Mouse (Mus musculus) olfactory bulb, adult 2 months (tissue): ENCODE measurements around the gene Upk1b. TPM values are rescaled to one million over a fixed set of nuclear protein-coding genes. Genes with fewer than 3 reads are reported as not detected.

Source experiments
- H3K27ac ChIP-seq: fragments of 200-500 bp; 2 replicates; pipeline ENCODE4 v1.5.1; 2012; ENCODE audit warnings: low read depth, low read length; ENCODE audit not compliant: insufficient read depth
- H3K4me1 ChIP-seq: fragments of 200-500 bp; 2 replicates; pipeline ENCODE4 v1.6.1; 2012; ENCODE audit warnings: low read length; ENCODE audit not compliant: control insufficient read depth, insufficient read depth
- H3K4me3 ChIP-seq: fragments of 200-500 bp; 2 replicates; pipeline ENCODE4 v1.5.1; 2012; ENCODE audit warnings: mild to moderate bottlenecking, low read depth, low read length, moderate library complexity; ENCODE audit not compliant: insufficient read depth
- CTCF ChIP-seq: fragments of 200-500 bp; IDR thresholded peaks from 2 replicates; pipeline ENCODE4 v1.5.1; 2012; ENCODE audit warnings: low read depth, mild to moderate bottlenecking, low read length, moderate library complexity; ENCODE audit not compliant: insufficient read depth
- POLR2A ChIP-seq: fragments of 200-500 bp; IDR thresholded peaks from 2 replicates; pipeline ENCODE4 v1.6.1; 2012; ENCODE audit warnings: mild to moderate bottlenecking, low read depth, low read length, moderate library complexity; ENCODE audit not compliant: insufficient read depth
- WGBS: fragments of 180-500 bp; shearing (Covaris S2); methylation state at CpG from one replicate; pipeline ENCODE4 v1.1.7; 2018; 5-methylcytosine and 5-hydroxymethylcytosine counted together
- polyA plus RNA-seq: library from polyadenylated mRNA; stranded (reverse); fragments of >200 nt; gene quantifications from 2 replicates; pipeline ENCODE4 v1.2.4, GENCODE M21; 2012; ENCODE audit warnings: low replicate concordance; ENCODE audit not compliant: missing spikeins, insufficient read depth, insufficient read length

The Upk1b gene
- polyA plus RNA-seq, 1 experiment, result not detected

GRCm38 (mm10) chr16:38782524-38783067 is 17.5 kb downstream of the Upk1b start:
- no peak overlapping the region for H3K27ac ChIP-seq
- TF ChIP-seq POLR2A (no peak), CTCF (no peak)
- no peaks in the 10 kb centered on the region for H3K4me1 ChIP-seq
- WGBS, result 60% methylated on average over 2 of the region's 2 CpGs
- H3K4me3 ChIP-seq, result no peak overlapping the region

GRCm38 (mm10) chr16:38781946-38782345 is 18.2 kb downstream of the Upk1b start:
- no peaks in the 10 kb centered on the region for H3K4me1 ChIP-seq
- H3K27ac ChIP-seq, result no peak overlapping the region
- TF ChIP-seq POLR2A, result no peak
- TF ChIP-seq CTCF, result no peak
- 65% methylated on average over 2 of the region's 2 CpGs for WGBS
- no peak overlapping the region for H3K4me3 ChIP-seq

- no peak overlapping the region for H3K4me3 ChIP-seq
- WGBS, result 96% methylated on average over 7 of the region's 7 CpGs
- no peak overlapping the region for H3K27ac ChIP-seq
- TF ChIP-seq POLR2A, result no peak
- TF ChIP-seq CTCF, result no peak
- H3K4me1 ChIP-seq, result no peaks in the 10 kb centered on the region
These were observed 19.1 kb downstream of the Upk1b start for GRCm38 (mm10) chr16:38780960-38781572.

- TF ChIP-seq CTCF, result no peak
- no peak for TF ChIP-seq POLR2A
- Histone ChIP-seq H3K4me3 (no peak overlapping the region), H3K27ac (no peak overlapping the region), H3K4me1 (no peaks in the 10 kb centered on the region)
- 73% methylated on average over 6 of the region's 6 CpGs for WGBS
These were observed 23.8 kb downstream of the Upk1b start for GRCm38 (mm10) chr16:38776342-38776741.

GRCm38 (mm10) chr16:38774964-38775746 is 25.0 kb downstream of the Upk1b start:
- no peaks in the 10 kb centered on the region for H3K4me1 ChIP-seq
- H3K4me3 ChIP-seq, result no peak overlapping the region
- WGBS, result 75% methylated on average over 7 of the region's 7 CpGs
- TF ChIP-seq POLR2A (no peak), CTCF (no peak)
- H3K27ac ChIP-seq, result no peak overlapping the region

GRCm38 (mm10) chr16:38772906-38773496 is 27.1 kb downstream of the Upk1b start:
- no peak overlapping the region for H3K27ac ChIP-seq
- no peak overlapping the region for H3K4me3 ChIP-seq
- 45% methylated on average over 12 of the region's 12 CpGs for WGBS
- TF ChIP-seq POLR2A (no peak), CTCF (no peak)
- H3K4me1 ChIP-seq, result no peaks in the 10 kb centered on the region

GRCm38 (mm10) chr16:38771145-38771544 is 29.0 kb downstream of the Upk1b start:
- no peak overlapping the region for H3K27ac ChIP-seq
- H3K4me3 ChIP-seq, result no peak overlapping the region
- no peaks in the 10 kb centered on the region for H3K4me1 ChIP-seq
- WGBS, result 97% methylated on average over 6 of the region's 6 CpGs
- TF ChIP-seq POLR2A (no peak), CTCF (no peak)

GRCm38 (mm10) chr16:38769529-38769928 is 30.6 kb downstream of the Upk1b start:
- Histone ChIP-seq H3K4me3 (no peak overlapping the region), H3K4me1 (no peaks in the 10 kb centered on the region), H3K27ac (no peak overlapping the region)
- no peak for TF ChIP-seq CTCF
- no peak for TF ChIP-seq POLR2A
- 88% methylated on average over 9 of the region's 9 CpGs for WGBS

- no peak for TF ChIP-seq POLR2A
- no peak for TF ChIP-seq CTCF
- Histone ChIP-seq H3K4me1 (no peaks in the 10 kb centered on the region), H3K27ac (no peak overlapping the region), H3K4me3 (no peak overlapping the region)
- WGBS, result 92% methylated on average over 8 of the region's 8 CpGs
These were observed 31.7 kb downstream of the Upk1b start for GRCm38 (mm10) chr16:38768386-38768785.
